Comparison of ENCODE assay signal across 8 mouse cellular contexts in the genomic region with DNA sequence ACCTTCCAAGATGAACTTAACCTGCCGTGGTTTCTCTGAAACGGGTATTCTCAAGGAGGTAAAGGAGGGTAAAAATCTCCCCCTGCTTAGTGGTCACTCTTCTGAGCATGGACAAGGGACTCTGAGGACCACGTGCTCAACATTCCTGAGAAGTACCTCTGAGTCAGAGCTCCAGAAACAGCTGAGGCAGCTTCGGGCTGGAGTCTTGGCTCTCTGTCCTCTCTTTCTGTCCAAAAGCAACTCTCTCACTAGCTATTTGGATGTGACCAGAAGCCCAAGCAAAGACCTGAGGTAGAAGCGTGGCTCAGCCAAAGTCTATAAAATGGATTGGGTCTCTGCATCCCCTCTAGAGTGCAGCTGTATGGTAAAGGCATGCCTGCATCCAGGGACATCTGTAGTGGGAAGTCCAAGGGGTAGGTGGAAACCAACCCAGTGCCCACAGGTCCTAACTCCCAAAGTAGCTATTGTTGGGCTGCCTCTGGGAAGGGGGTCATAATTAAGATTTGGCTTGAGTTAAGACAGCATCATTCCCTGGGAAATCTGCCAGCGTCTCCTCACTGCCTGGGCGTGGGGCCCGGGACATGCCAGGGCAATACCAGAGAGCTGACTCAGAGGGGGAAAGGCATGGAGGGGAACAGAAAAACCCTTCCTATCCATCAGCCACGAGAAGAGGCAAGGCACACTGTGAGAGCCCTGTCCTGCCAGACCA. TPM values are rescaled to one million over a fixed set of nuclear protein-coding genes. Genes with fewer than 3 reads are reported as not detected.
DNase-seq lines count a peak whose midpoint lies in the region; ATAC-seq and TF ChIP-seq lines count a peak whose summit lies in the region.

No protein-coding gene starts in this region.

- H3K4me3 ChIP-seq in kidney, embryonic 16.5 days (ENCODE audit: low read length): no peak overlapping the region
- no peak overlapping the region for H3K4me3 ChIP-seq in lung, postnatal 0 days (ENCODE audit: low read depth, low read length)
- H3K4me3 ChIP-seq in thymus, adult 2 months (ENCODE audit: control insufficient read depth, insufficient read depth, low read length): no peak overlapping the region

- TF ChIP-seq POLR2A in thymus, adult 2 months (IDR thresholded peaks at IDR 0.05; ENCODE audit: control insufficient read depth, extremely low read depth, insufficient read depth, low read length, poor library complexity): no peak

- peak overlapping the region; percentile 54 for H3K27ac ChIP-seq in kidney, embryonic 16.5 days (ENCODE audit: low read length)
- peak overlapping the region; percentile 48 for H3K27ac ChIP-seq in lung, postnatal 0 days (ENCODE audit: low read length)
- no peak overlapping the region; the same call in 1 of the 2 replicates for H3K27ac ChIP-seq in thymus, adult 2 months (ENCODE audit: control insufficient read depth, insufficient read depth, low read length)

- no peak overlapping the region for H3K9ac ChIP-seq in kidney, embryonic 16.5 days (replicated peaks; ENCODE audit: low read length)
- no peak overlapping the region for H3K9ac ChIP-seq in lung, postnatal 0 days (replicated peaks; ENCODE audit: low read depth)

- no peaks in the 10 kb centered on the region for H3K9me3 ChIP-seq in kidney, embryonic 16.5 days (ENCODE audit: low read length)
- no peaks in the 10 kb centered on the region for H3K9me3 ChIP-seq in lung, postnatal 0 days (ENCODE audit: low read length)

- peak; percentile 83 to 86 for DNase-seq in cerebellum, postnatal 10 days
- DNase-seq in cerebellum, adult 11 months: no peak
- peak; percentile 94 for DNase-seq in adrenal gland, postnatal 36 days
- peak; percentile 81 to 89 for DNase-seq in gastrocnemius, postnatal 36 days
- peak; percentile 94 for DNase-seq in lung, postnatal 0 days (ENCODE audit: low spot score)
- peak; percentile 67 for DNase-seq in testis, postnatal 14 days (ENCODE audit: low spot score)
- DNase-seq in thymus, adult 2 months: no peak

- WGBS in kidney, embryonic 16.5 days: 57% methylated on average over 9 of the region's 9 CpGs
- WGBS in lung, postnatal 0 days: 18% methylated on average over 9 of the region's 9 CpGs
- WGBS in thymus, adult 2 months: 89% methylated on average over 9 of the region's 9 CpGs

- intact Hi-C loops in gastrocnemius, postnatal 36 days (cut with DNase I): loop anchor here (1.0 to 10.0 kb wide), 3 partner anchors 68 to 310 kb away; no protein-coding TSS in a partner anchor

- TF ChIP-seq CTCF in lung, postnatal 0 days (IDR thresholded peaks at IDR 0.05): no peak
- no peak for TF ChIP-seq CTCF in thymus, adult 2 months (IDR thresholded peaks at IDR 0.05; ENCODE audit: borderline replicate concordance, control insufficient read depth, extremely low read depth, insufficient read depth, low read length, poor library complexity)

- H3K36me3 ChIP-seq in kidney, embryonic 16.5 days (ENCODE audit: insufficient read depth, low read length): no peaks in the 10 kb centered on the region
- H3K36me3 ChIP-seq in lung, postnatal 0 days (ENCODE audit: insufficient read depth, low read length): no peaks in the 10 kb centered on the region
- H3K36me3 ChIP-seq in thymus, adult 2 months (ENCODE audit: control insufficient read depth, insufficient read depth, low read length): no peaks in the 10 kb centered on the region

- no peaks in the 10 kb centered on the region for H3K27me3 ChIP-seq in kidney, embryonic 16.5 days (ENCODE audit: insufficient read depth, low read length)
- no peaks in the 10 kb centered on the region for H3K27me3 ChIP-seq in lung, postnatal 0 days (replicated peaks; ENCODE audit: insufficient read depth, low read length)
- H3K27me3 ChIP-seq in thymus, adult 2 months (ENCODE audit: control insufficient read depth, insufficient read depth, low read length): no peaks in the 10 kb centered on the region

- ATAC-seq in kidney, embryonic 16.5 days (ENCODE audit: low FRiP score, low TSS enrichment): 0 out of 2 replicates have a peak, but pooled peaks have one; percentile 32
- ATAC-seq in lung, postnatal 0 days: peak; percentile 85

- no peak overlapping the region for H3K4me2 ChIP-seq in kidney, embryonic 16.5 days (replicated peaks; ENCODE audit: low read depth, low read length)
- peak overlapping the region; percentile 17; the same call in 1 of the 2 replicates for H3K4me2 ChIP-seq in lung, postnatal 0 days (replicated peaks; ENCODE audit: low read depth, low read length)

- peaks cover 15% of the 10 kb centered on the region for H3K4me1 ChIP-seq in kidney, embryonic 16.5 days (ENCODE audit: insufficient read depth, low read length)
- peaks cover 12% of the 10 kb centered on the region; the same call in 1 of the 2 replicates for H3K4me1 ChIP-seq in lung, postnatal 0 days (ENCODE audit: insufficient read depth, low read depth, low read length)
- H3K4me1 ChIP-seq in thymus, adult 2 months (replicated peaks; ENCODE audit: control insufficient read depth, insufficient read depth, low read length): no peaks in the 10 kb centered on the region

- peak; percentile 78 for TF ChIP-seq EP300 in lung, postnatal 0 days (IDR thresholded peaks at IDR 0.05)

RNA-seq across cellular contexts. Expression of gene Camk2g, which starts 11.2 kb away (rescaled TPM):
- total RNA-seq in adrenal gland, postnatal 36 days (2021): 10 to 100 TPM; 45.8 to 54.6 TPM
- total RNA-seq in gastrocnemius, postnatal 36 days (2021): 100 to 1,000 TPM; 170 to 172 TPM
- polyA plus RNA-seq in kidney, embryonic 16.5 days (2015; fragmentation: Nextera tagmentation; extraction: Ambion mirVana): 41.7 and 46.0 TPM in 2 replicates
- polyA plus RNA-seq in lung, postnatal 0 days (2015; fragmentation: Nextera tagmentation; extraction: Ambion mirVana): 36.6 and 40.2 TPM in 2 replicates
- polyA plus RNA-seq in thymus, adult 2 months (2012; rRNA removed): 36.4 and 42.3 TPM in 2 replicates

RNA-seq across cellular contexts. Expression of gene Plau, which starts 31.3 kb away (rescaled TPM):
- total RNA-seq in adrenal gland, postnatal 36 days (2021): 10 to 100 TPM; 33.9 to 59.2 TPM
- 10 to 100 TPM; 23.9 to 25.3 TPM for total RNA-seq in gastrocnemius, postnatal 36 days (2021)
- polyA plus RNA-seq in kidney, embryonic 16.5 days (2015; fragmentation: Nextera tagmentation; extraction: Ambion mirVana): 21.7 and 21.8 TPM in 2 replicates
- 1.0 and 1.7 TPM in 2 replicates for polyA plus RNA-seq in lung, postnatal 0 days (2015; fragmentation: Nextera tagmentation; extraction: Ambion mirVana)
- polyA plus RNA-seq in thymus, adult 2 months (2012; rRNA removed): 5.6 and 6.4 TPM in 2 replicates

Comparison
In these comparisons a context has a peak if more than half of its experiments do, and no peak if none do; other contexts are left out.
1. DNase-seq: peak in cerebellum, postnatal 10 days (2 of 2), adrenal gland, postnatal 36 days (2 of 2), gastrocnemius, postnatal 36 days (2 of 2), lung, postnatal 0 days (single experiment) and testis, postnatal 14 days (single experiment); none in cerebellum, adult 11 months (single experiment) and thymus, adult 2 months (single experiment).